Mouse (Mus musculus): ENCODE results near the gene Gtf2a2.
"Not testable (repeated sequence)": the region's sequence is repeated elsewhere in the genome, so short reads cannot be mapped to it uniquely, and the experiment has no call there.

The Gtf2a2 gene

DNA sequence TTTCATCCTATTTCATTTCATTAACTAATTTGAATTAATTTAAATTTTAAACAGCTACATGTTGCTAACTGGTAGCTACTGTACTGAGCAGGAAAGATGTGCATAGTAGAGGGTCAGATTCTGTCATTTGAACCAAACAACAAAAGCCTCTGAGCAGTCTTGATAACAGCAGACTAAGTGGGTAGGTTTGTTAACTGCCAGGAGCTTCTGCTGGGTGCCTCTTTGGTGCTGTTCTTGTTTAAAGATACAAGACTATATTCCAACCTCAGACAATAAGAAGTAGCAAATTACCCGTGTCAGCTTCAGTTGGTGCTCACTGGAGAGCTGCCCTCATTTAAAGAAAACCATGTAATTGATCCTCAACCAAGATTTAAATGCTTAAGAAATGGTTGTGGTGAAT is 9.3 kb downstream of the Gtf2a2 start:
- DNase-seq, result no peak

DNA sequence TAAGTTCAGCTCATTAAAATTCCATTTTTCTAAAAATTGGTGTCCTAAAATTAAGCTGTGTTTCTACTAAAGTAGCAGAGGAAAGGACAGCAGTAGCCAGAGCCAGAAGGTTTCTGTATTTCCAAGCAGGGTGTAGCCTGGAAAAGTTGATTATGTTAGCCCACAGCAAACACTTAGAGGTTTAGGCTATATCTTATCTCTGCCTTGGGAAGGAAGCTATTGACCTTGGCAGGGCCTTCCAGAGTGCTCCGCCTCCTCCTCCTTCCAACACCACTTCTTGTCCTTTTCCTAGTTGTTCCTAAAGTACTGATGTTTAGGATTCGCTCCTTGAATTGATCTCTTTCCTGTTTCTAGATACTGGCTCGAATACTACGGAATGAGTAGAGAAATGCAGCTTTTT is 9.7 kb downstream of the Gtf2a2 start:
- no peak for DNase-seq

DNA sequence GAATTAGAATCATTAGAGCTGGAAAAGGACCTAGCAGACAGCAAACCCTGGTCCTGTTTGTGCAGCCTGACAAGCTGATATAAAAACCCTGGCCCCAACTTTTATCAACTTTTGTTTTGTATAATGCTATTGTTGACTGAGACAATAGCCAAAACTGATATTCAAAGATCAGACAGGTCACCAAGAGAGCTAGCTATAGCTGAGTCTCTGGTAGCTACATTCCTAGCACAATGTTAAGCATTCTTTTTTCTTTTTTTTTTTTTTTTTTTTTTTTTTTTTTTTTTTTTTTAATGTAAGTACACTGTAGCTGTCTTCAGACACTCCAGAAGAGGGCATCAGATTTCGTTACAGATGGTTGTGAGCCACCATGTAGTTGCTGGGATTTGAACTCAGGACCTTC is 11.3 kb downstream of the Gtf2a2 start:
- not testable (repeated sequence) for DNase-seq

DNA sequence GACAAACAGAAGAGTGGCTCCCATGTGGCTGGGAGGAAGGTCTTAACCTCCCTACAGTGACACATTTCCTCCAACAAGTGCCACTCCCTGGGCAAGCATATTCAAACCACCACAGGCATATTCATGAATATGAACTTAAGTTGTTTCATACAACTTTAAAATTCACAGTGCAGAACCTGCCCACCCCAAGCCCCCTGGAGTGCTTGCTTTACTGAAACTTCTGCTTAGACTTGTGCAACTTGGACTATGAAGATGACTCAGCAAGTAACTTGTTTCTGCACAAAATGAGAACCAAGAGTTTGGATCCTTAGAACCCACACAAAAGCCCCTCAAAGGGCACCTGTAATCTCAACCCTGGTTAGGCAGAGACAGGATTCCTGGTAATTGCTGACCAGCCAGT is 12.3 kb downstream of the Gtf2a2 start:
- no peak for DNase-seq

DNA sequence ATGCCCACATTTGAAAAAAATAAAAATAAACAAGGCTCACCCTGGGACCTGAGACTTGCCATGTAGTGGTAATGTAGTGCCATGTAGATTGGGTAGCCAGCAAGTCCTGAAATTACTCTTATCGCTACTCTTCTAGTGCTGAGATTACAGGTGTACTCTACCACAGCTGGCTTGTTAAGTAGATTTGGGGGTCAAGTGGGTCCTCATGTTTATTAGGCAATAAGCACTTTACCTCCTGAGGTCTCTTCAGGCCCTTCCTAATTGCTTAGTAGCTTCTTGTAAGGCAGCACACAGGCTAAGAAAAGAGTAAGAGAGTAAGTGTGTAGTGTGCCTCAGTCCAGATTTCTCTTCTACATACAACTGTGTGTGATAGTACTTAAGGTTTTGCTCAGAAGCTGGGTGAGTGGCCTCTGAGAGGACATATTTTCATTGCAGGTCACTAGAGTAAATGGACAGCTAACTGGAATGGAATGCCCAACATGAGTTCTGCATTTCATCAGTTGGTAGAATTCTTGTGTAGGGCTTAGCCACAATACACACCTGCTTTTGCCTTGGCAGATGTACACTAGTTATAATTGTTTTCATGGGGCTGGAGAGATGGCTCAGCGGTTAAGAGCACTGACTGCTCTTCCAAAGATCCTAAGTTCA is 13.1 kb downstream of the Gtf2a2 start:
- DNase-seq, result no peak

DNA sequence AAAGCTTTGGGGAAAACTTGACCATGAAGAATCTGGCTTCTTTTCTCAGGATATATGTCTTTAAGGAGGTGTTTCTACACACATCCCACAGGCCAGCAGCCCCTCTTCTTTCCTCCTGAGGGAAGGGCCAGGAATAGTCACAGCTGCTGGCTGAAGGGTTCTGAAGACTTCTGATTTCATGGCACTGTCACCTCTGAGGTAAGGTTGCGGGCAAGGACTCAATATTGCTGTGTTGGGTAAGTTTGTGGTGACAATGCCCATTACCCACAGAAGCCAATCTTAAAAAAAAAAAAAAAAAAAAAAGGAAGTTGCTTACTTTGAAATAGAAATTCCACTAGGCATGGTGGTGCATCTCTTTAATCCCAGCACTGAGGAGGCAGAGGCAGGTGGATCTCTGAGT is 19.8 kb downstream of the Gtf2a2 start:
- DNase-seq, result no peak

DNA sequence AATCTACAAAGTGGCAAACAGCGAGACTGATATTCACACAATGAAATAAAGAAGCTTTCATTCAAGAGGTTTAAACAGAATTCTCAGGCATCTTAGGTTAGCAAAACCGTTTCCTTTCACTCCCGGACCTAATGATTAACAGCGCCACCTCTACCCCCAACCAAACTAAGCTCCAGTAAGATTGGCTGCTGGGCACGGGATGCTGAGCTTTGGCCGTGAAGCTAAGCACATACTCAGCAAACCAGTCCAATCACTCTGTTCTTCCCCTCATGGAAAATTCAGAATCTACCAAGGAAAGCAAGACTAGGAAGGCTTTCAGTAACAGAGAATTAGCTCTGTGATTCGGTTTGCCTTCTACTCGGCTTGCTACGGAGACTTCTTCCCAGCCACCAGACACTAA is 20.7 kb downstream of the Gtf2a2 start:
- peak; percentile 54 to 63 for DNase-seq

DNA sequence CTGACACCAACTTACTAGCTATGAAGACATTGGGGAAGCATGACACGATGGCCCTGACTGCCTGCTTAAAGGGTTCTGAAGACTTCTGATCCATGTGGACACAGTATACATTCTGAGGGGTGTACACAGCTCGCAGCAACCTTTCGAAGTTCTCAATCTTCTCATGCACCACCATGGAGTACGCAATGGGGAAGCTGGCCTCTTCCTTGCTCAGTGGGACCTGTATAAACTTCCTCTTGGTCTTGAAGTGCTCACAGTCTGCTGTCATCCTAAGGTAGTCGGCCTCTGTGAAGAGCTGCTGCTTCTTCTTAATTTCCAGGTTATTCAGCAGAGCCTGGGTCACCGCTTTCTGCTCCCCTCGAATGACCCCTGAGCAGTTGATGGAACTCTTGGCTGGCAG is 22.4 kb downstream of the Gtf2a2 start:
- no peak for DNase-seq

- DNase-seq, result no peak
These were observed 24.3 kb downstream of the Gtf2a2 start for GRCm38 (mm10) chr9:70036646-70037045.

DNA sequence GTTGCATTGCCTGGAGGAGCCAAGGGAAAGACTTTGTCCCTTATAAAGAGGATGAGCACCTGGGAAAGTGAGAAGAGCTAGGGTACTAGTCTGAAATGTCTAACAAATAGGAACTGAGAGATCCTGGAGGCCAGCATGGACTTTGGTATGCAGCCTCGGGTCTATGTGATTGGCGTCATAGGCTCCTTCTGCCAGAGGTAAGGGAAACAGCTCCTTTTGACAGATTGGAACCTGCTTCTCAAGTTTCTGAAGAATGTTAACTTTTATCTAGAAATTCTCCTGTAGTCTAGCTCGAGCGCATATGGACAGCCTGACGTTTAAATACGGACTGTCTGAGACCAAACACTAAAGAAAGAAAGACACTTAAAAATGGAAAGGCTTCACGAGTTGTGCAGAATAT is 25.6 kb downstream of the Gtf2a2 start, which contains the start of gene Gcnt3:
Gcnt3 (minus strand) TSS at position 101 of the 400 bp plus-strand sequence.
- no peak for DNase-seq

- no peak for DNase-seq
These were observed 27.4 kb downstream of the Gtf2a2 start for GRCm38 (mm10) chr9:70039597-70040385.

DNA sequence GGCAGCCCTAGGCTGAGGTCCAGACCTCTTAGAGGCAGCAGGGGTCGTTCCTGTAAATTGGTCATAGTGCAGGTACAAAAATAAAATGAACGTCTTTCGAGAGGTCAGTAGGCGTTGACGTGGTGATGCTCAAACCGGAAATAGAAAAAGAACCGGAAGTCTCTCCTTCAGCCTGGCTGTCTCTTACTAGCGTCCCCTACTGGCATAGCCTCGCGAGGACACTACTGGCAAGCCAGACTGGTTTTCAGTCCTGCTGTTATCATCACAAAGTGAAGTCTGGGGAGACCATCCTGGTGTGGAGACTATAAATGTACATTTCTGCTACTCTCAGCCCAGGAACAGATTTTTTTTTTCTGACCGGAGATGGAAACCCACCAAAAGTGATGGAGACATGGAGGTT is 28.2 kb downstream of the Gtf2a2 start:
- DNase-seq, result no peak

- DNase-seq, result no peak
These were observed 29.8 kb downstream of the Gtf2a2 start for GRCm38 (mm10) chr9:70042137-70042536.

GRCm38 (mm10) chr9:70042935-70043334 is 30.6 kb downstream of the Gtf2a2 start:
- no peak for DNase-seq

DNA sequence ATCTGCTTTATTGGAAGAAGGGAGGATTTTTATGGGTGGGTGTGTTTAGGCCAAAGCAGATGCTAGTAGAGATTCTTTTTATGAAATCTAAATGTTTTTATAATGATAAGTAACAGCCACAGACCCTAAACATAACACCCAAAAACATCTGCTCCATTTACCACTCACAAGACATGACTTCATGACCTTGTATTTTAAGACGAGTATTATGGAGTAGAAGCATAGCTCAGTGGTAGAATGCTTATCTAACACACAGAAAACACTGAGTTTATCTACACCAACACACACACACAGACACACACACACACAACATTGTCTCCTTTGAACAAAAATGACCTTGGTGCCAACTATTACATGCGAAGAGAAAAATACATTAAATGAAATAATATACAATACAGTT is 32.5 kb downstream of the Gtf2a2 start:
- no peak for DNase-seq

GRCm38 (mm10) chr9:70046255-70046654 is 33.9 kb downstream of the Gtf2a2 start:
- no peak for DNase-seq

- DNase-seq, result no peak
These were observed 35.5 kb downstream of the Gtf2a2 start for GRCm38 (mm10) chr9:70047839-70048238.

- DNase-seq, result no peak
These were observed 35.9 kb downstream of the Gtf2a2 start for GRCm38 (mm10) chr9:70048280-70048679.

DNA sequence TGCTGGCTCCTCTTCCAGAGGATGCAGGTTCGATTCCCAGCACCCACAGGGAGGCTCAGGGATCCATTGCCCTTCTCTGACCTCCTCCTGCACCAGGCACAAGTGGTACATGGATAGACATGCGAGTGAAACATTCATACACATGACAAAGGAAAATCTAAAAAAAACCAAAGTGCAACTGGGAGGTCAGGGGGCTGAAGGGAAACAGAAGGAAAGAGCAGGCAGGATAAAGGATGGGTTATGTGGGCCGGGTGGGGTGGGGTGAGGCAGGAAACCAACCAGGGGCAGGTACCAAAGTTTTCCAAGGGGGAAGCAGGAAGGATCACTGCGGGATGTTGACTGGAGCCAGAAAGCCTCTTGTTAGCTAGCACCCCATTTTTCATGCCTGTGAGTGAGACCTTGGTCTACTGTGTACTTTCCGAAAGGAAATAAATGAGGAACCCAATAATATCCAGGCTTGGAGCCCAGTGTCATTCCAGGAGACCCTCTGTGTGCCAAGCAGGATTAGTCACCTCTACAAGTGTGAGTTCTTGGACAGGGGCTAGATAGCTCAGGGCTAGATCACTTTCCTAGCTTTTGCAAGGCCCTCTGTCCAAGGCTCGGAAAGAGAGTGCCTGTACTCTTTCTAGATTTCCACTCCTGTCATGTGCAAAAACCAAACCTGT is 36.5 kb downstream of the Gtf2a2 start:
- DNase-seq, result peak; percentile 27 to 38

- no peak for DNase-seq
These were observed 37.0 kb downstream of the Gtf2a2 start for GRCm38 (mm10) chr9:70049416-70049783.

- DNase-seq, result no peak
These were observed 37.5 kb downstream of the Gtf2a2 start for GRCm38 (mm10) chr9:70049839-70050238.

GRCm38 (mm10) chr9:70052730-70053129 is 40.4 kb downstream of the Gtf2a2 start:
- peak in 1 of 2 experiments; percentile 20 for DNase-seq

GRCm38 (mm10) chr9:70053411-70053810 is 41.1 kb downstream of the Gtf2a2 start:
- DNase-seq, result no peak

GRCm38 (mm10) chr9:70062012-70062411 is 49.7 kb downstream of the Gtf2a2 start:
- DNase-seq, result no peak

All from kidney, postnatal 36 days (tissue).